Mouse (Mus musculus): ENCODE data around the gene Dffb.

GRCm38 (mm10) chr4:153951150-153951549, 23.8 kb downstream of the Dffb start:
- TF ChIP-seq POLR2A (IDR thresholded peaks at IDR 0.05; ENCODE audit: low read depth, low read length) (no peak), CTCF (IDR thresholded peaks at IDR 0.05; ENCODE audit: extremely low read depth, insufficient read depth, insufficient read length, insufficient replicate concordance) (no peak)

Data from spleen, adult 2 months (tissue).